Mouse (Mus musculus): ENCODE data around the gene Foxd1. TPM values are rescaled to one million over a fixed set of nuclear protein-coding genes. Genes with fewer than 3 reads are reported as not detected.

The Foxd1 gene
- total and polyA plus RNA-seq, 2 experiments from 2014 or later: not detected

- Histone ChIP-seq H3K27me3 (ENCODE audit: control insufficient read depth, insufficient read depth, low read length) (peaks cover 34% of the 10 kb centered on the region), H3K9ac (replicated peaks; ENCODE audit: low read depth, low read length) (no peak overlapping the region), H3K4me2 (ENCODE audit: low read depth, low read length) (no peak overlapping the region), H3K4me1 (ENCODE audit: control insufficient read depth, insufficient read depth) (no peaks in the 10 kb centered on the region), H3K36me3 (replicated peaks; ENCODE audit: control insufficient read depth, insufficient read depth, low read length) (no peaks in the 10 kb centered on the region), H3K27ac (ENCODE audit: low read depth) (no peak overlapping the region), H3K4me3 (ENCODE audit: low read depth, low read length) (no peak overlapping the region), H3K9me3 (replicated peaks; ENCODE audit: control insufficient read depth, low read length) (no peaks in the 10 kb centered on the region)
- TF ChIP-seq EP300 (IDR thresholded peaks at IDR 0.05; ENCODE audit: low read depth): no peak
- TF ChIP-seq CTCF (IDR thresholded peaks at IDR 0.05; ENCODE audit: low read depth): no peak
- DNase-seq (ENCODE audit: low spot score) (no peak), ATAC-seq (ENCODE audit: insufficient read depth, low read depth) (no peak)
- WGBS: 38% methylated on average over 3 of the region's 3 CpGs
Measured at GRCm38 (mm10) chr13:98374979-98375378, 20.9 kb downstream of the Foxd1 start.

DNA sequence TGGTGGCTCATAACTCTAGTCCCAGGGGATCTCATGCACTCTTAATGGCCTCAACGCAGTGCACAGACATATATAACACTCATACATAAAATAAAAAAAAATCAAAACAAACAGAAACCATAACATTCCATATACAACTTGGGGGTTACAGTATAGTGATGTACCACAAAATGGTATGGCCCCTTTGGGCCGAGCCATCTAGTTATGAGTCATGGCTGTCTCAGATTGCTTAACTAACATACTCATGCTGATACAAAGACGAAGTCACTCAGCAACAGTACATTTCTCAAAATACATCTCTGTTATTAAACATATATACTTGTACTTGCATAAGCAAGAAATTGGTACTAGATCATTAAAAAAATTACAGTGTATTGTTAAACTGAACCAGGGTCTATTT lies 23.7 kb downstream of the Foxd1 start:
- ATAC-seq (ENCODE audit: insufficient read depth, low read depth) (no peak), DNase-seq (ENCODE audit: low spot score) (no peak)
- Histone ChIP-seq H3K4me1 (ENCODE audit: control insufficient read depth, insufficient read depth) (no peaks in the 10 kb centered on the region), H3K9ac (replicated peaks; ENCODE audit: low read depth, low read length) (no peak overlapping the region), H3K36me3 (replicated peaks; ENCODE audit: control insufficient read depth, insufficient read depth, low read length) (no peaks in the 10 kb centered on the region), H3K4me3 (ENCODE audit: low read depth, low read length) (no peak overlapping the region), H3K27ac (ENCODE audit: low read depth) (no peak overlapping the region), H3K9me3 (replicated peaks; ENCODE audit: control insufficient read depth, low read length) (no peaks in the 10 kb centered on the region; the same call in 1 of the 2 replicates), H3K27me3 (ENCODE audit: control insufficient read depth, insufficient read depth, low read length) (peaks cover 17% of the 10 kb centered on the region; the same call in 1 of the 2 replicates), H3K4me2 (ENCODE audit: low read depth, low read length) (no peak overlapping the region)
- WGBS: 64% methylated on average over 3 of the region's 3 CpGs
- TF ChIP-seq CTCF (IDR thresholded peaks at IDR 0.05; ENCODE audit: low read depth): no peak
- no peak for TF ChIP-seq EP300 (IDR thresholded peaks at IDR 0.05; ENCODE audit: low read depth)

DNA sequence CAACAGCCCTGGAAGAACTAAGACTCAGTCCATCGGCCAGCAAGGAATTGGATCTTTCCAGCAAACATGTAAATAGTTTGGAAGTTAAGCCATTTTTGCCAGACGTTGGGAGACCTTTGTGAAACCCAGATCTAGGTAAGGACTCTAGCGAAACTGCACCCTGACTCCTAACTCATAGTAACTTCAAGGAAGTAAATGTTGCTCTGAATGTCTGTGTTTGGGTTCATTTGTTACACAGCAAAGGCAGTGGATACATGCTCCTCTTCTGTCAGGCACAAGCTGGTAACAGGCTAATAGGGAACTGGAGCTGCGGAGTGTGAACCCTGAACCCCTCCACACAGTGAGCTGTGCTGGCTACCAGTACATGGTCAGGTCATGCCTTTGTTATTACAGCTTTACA lies 28.7 kb downstream of the Foxd1 start:
- no peak for TF ChIP-seq EP300 (IDR thresholded peaks at IDR 0.05; ENCODE audit: low read depth)
- no peak for TF ChIP-seq CTCF (IDR thresholded peaks at IDR 0.05; ENCODE audit: low read depth)
- peaks cover 6% of the 10 kb centered on the region; the same call in 1 of the 2 replicates for H3K9me3 ChIP-seq (replicated peaks; ENCODE audit: control insufficient read depth, low read length)
- no peak for DNase-seq (ENCODE audit: low spot score)
- no peaks in the 10 kb centered on the region for H3K36me3 ChIP-seq (replicated peaks; ENCODE audit: control insufficient read depth, insufficient read depth, low read length)
- H3K27me3 ChIP-seq (ENCODE audit: control insufficient read depth, insufficient read depth, low read length): 0 out of 2 replicates have a peak, but pooled peaks cover 7% of the 10 kb centered on the region
- H3K9ac ChIP-seq (replicated peaks; ENCODE audit: low read depth, low read length): no peak overlapping the region
- no peak overlapping the region for H3K4me3 ChIP-seq (ENCODE audit: low read depth, low read length)
- ATAC-seq (ENCODE audit: insufficient read depth, low read depth): no peak
- H3K4me2 ChIP-seq (ENCODE audit: low read depth, low read length): no peak overlapping the region
- H3K4me1 ChIP-seq (ENCODE audit: control insufficient read depth, insufficient read depth): no peaks in the 10 kb centered on the region
- WGBS: 75% methylated on average over 4 of the region's 4 CpGs
- no peak overlapping the region for H3K27ac ChIP-seq (ENCODE audit: low read depth)

- Histone ChIP-seq H3K4me2 (ENCODE audit: low read depth, low read length) (no peak overlapping the region), H3K9ac (replicated peaks; ENCODE audit: low read depth, low read length) (no peak overlapping the region), H3K27ac (ENCODE audit: low read depth) (no peak overlapping the region), H3K4me3 (ENCODE audit: low read depth, low read length) (no peak overlapping the region), H3K36me3 (replicated peaks; ENCODE audit: control insufficient read depth, insufficient read depth, low read length) (no peaks in the 10 kb centered on the region), H3K27me3 (ENCODE audit: control insufficient read depth, insufficient read depth, low read length) (peaks cover 18% of the 10 kb centered on the region), H3K4me1 (ENCODE audit: control insufficient read depth, insufficient read depth) (no peaks in the 10 kb centered on the region), H3K9me3 (replicated peaks; ENCODE audit: control insufficient read depth, low read length) (peaks cover 6% of the 10 kb centered on the region; the same call in 1 of the 2 replicates)
- no peak for DNase-seq (ENCODE audit: low spot score)
- no peak for ATAC-seq (ENCODE audit: insufficient read depth, low read depth)
- 65% methylated on average over 16 of the region's 16 CpGs for WGBS
- TF ChIP-seq EP300 (IDR thresholded peaks at IDR 0.05; ENCODE audit: low read depth): no peak
- TF ChIP-seq CTCF (IDR thresholded peaks at IDR 0.05; ENCODE audit: low read depth): no peak
Measured at GRCm38 (mm10) chr13:98383911-98384498, 30.0 kb downstream of the Foxd1 start.

DNA sequence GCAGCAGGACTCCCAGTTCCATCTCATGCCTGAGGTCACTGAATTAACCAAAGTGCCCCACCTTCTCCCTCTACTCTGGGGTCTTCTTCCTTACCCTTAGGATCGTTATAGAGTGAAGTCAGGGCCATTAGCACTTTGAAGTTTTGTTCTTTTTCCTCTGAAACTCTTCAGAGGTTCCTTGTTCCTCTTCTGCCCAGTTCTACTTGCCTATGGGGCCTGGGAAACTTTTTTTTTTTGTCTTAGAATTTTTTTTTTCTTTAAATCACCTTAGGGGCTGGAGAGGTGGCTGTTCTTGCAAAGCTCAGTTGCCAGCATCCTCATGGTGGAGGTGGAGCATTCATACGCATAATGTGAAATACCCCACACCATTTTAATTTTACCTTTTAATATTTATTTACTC lies 31.8 kb downstream of the Foxd1 start:
- TF ChIP-seq EP300 (IDR thresholded peaks at IDR 0.05; ENCODE audit: low read depth) (no peak), CTCF (IDR thresholded peaks at IDR 0.05; ENCODE audit: low read depth) (no peak)
- H3K9ac ChIP-seq (replicated peaks; ENCODE audit: low read depth, low read length): no peak overlapping the region
- no peak overlapping the region for H3K27ac ChIP-seq (ENCODE audit: low read depth)
- no peak overlapping the region for H3K4me2 ChIP-seq (ENCODE audit: low read depth, low read length)
- H3K27me3 ChIP-seq (ENCODE audit: control insufficient read depth, insufficient read depth, low read length): peaks cover 35% of the 10 kb centered on the region
- 75% methylated on average over 2 of the region's 2 CpGs for WGBS
- peaks cover 6% of the 10 kb centered on the region; the same call in 1 of the 2 replicates for H3K9me3 ChIP-seq (replicated peaks; ENCODE audit: control insufficient read depth, low read length)
- ATAC-seq (ENCODE audit: insufficient read depth, low read depth): no peak
- H3K4me1 ChIP-seq (ENCODE audit: control insufficient read depth, insufficient read depth): no peaks in the 10 kb centered on the region
- H3K36me3 ChIP-seq (replicated peaks; ENCODE audit: control insufficient read depth, insufficient read depth, low read length): no peaks in the 10 kb centered on the region
- H3K4me3 ChIP-seq (ENCODE audit: low read depth, low read length): no peak overlapping the region
- DNase-seq (ENCODE audit: low spot score): no peak

GRCm38 (mm10) chr13:98389092-98389491 lies 35.0 kb downstream of the Foxd1 start:
- ATAC-seq (ENCODE audit: insufficient read depth, low read depth) (no peak), DNase-seq (ENCODE audit: low spot score) (no peak)
- H3K4me1 ChIP-seq (ENCODE audit: control insufficient read depth, insufficient read depth): 0 out of 2 replicates have a peak, but pooled peaks cover 4% of the 10 kb centered on the region
- peaks cover 60% of the 10 kb centered on the region for H3K27me3 ChIP-seq (ENCODE audit: control insufficient read depth, insufficient read depth, low read length)
- 63% methylated on average over 1 of the region's 1 CpGs for WGBS
- H3K9me3 ChIP-seq (replicated peaks; ENCODE audit: control insufficient read depth, low read length): 0 out of 2 replicates have a peak, but pooled peaks cover 6% of the 10 kb centered on the region
- no peak overlapping the region for H3K27ac ChIP-seq (ENCODE audit: low read depth)
- no peak overlapping the region for H3K9ac ChIP-seq (replicated peaks; ENCODE audit: low read depth, low read length)
- no peak overlapping the region for H3K4me3 ChIP-seq (ENCODE audit: low read depth, low read length)
- TF ChIP-seq EP300 (IDR thresholded peaks at IDR 0.05; ENCODE audit: low read depth): no peak
- no peak for TF ChIP-seq CTCF (IDR thresholded peaks at IDR 0.05; ENCODE audit: low read depth)
- no peaks in the 10 kb centered on the region for H3K36me3 ChIP-seq (replicated peaks; ENCODE audit: control insufficient read depth, insufficient read depth, low read length)
- no peak overlapping the region for H3K4me2 ChIP-seq (ENCODE audit: low read depth, low read length)
